Mouse (Mus musculus) lung, adult 2 months (tissue): ENCODE results near the gene Crybb2. TPM values are rescaled to one million over a fixed set of nuclear protein-coding genes. Genes with fewer than 3 reads are reported as not detected.

ENCODE experiments used
- DNase-seq: peaks from one replicate; pipeline ENCODE4 v3.0.0; 2022
- H3K4me1 ChIP-seq: fragments of 200-500 bp; 2 replicates; pipeline ENCODE4 v1.6.1; 2011; ENCODE audit warnings: low read length; ENCODE audit not compliant: control insufficient read depth, insufficient read depth
- H3K4me3 ChIP-seq: fragments of 200-500 bp; replicated peaks from 2 replicates; pipeline ENCODE3; 2011; ENCODE audit warnings: low read depth, mild to moderate bottlenecking, control low read depth, low read length; ENCODE audit errors: extremely low read depth
- CTCF ChIP-seq: fragments of 200-500 bp; IDR thresholded peaks from 2 replicates; pipeline ENCODE4 v1.5.1; 2011; ENCODE audit warnings: mild to moderate bottlenecking, low read length, control low read depth; ENCODE audit not compliant: insufficient read depth
- POLR2A ChIP-seq: fragments of 200-500 bp; IDR thresholded peaks from 2 replicates; pipeline ENCODE4 v1.6.1; 2011; ENCODE audit warnings: low read depth, mild to moderate bottlenecking, control low read depth, low read length, borderline replicate concordance; ENCODE audit errors: extremely low read depth
- WGBS: fragments of 180-500 bp; shearing (Covaris S2); methylation state at CpG from one replicate; pipeline ENCODE4 v1.1.7; 2018; 5-methylcytosine and 5-hydroxymethylcytosine counted together
- polyA plus RNA-seq: library from polyadenylated mRNA; depleted of rRNA; stranded (reverse); fragments of >200 nt; gene quantifications from 2 replicates; pipeline ENCODE4 v1.2.3, GENCODE M21; 2012

Crybb2 gene
- polyA plus RNA-seq, 1 experiment = not detected

GRCm38 (mm10) chr5:113095456-113095855 lies 25.5 kb upstream of the Crybb2 start:
- DNase-seq = no peak
- H3K4me1 ChIP-seq = peaks cover 3% of the 10 kb centered on the region; the same call in 1 of the 2 replicates
- WGBS = 76% methylated on average over 18 of the region's 18 CpGs
- no peak overlapping the region for H3K4me3 ChIP-seq
- TF ChIP-seq CTCF = no peak
- no peak for TF ChIP-seq POLR2A

- Histone ChIP-seq H3K4me1 (no peaks in the 10 kb centered on the region), H3K4me3 (no peak overlapping the region)
- no peak for DNase-seq
- 80% methylated on average over 7 of the region's 7 CpGs for WGBS
- TF ChIP-seq POLR2A = no peak
- no peak for TF ChIP-seq CTCF
Measured at GRCm38 (mm10) chr5:113092406-113092805, 22.5 kb upstream of the Crybb2 start.

- WGBS = 60% methylated on average over 5 of the region's 5 CpGs
- DNase-seq = no peak
- no peak overlapping the region for H3K4me3 ChIP-seq
- TF ChIP-seq POLR2A = no peak
- peak; percentile 85 for TF ChIP-seq CTCF
- H3K4me1 ChIP-seq = no peaks in the 10 kb centered on the region
Measured at GRCm38 (mm10) chr5:113091162-113091561, 21.2 kb upstream of the Crybb2 start.

GRCm38 (mm10) chr5:113090750-113091149 lies 20.8 kb upstream of the Crybb2 start:
- DNase-seq = no peak
- WGBS = 66% methylated on average over 11 of the region's 11 CpGs
- Histone ChIP-seq H3K4me3 (no peak overlapping the region), H3K4me1 (no peaks in the 10 kb centered on the region)
- no peak for TF ChIP-seq CTCF
- TF ChIP-seq POLR2A = no peak

GRCm38 (mm10) chr5:113090077-113090690 lies 20.3 kb upstream of the Crybb2 start:
- TF ChIP-seq CTCF = no peak
- no peak for TF ChIP-seq POLR2A
- 90% methylated on average over 24 of the region's 24 CpGs for WGBS
- Histone ChIP-seq H3K4me1 (no peaks in the 10 kb centered on the region), H3K4me3 (no peak overlapping the region)
- no peak for DNase-seq

- DNase-seq = no peak
- 77% methylated on average over 2 of the region's 2 CpGs for WGBS
- Histone ChIP-seq H3K4me1 (no peaks in the 10 kb centered on the region), H3K4me3 (no peak overlapping the region)
- TF ChIP-seq POLR2A = no peak
- no peak for TF ChIP-seq CTCF
Measured at GRCm38 (mm10) chr5:113087465-113087864, 17.5 kb upstream of the Crybb2 start.

GRCm38 (mm10) chr5:113086990-113087389 lies 17.1 kb upstream of the Crybb2 start:
- H3K4me1 ChIP-seq = no peaks in the 10 kb centered on the region
- no peak for TF ChIP-seq POLR2A
- TF ChIP-seq CTCF = no peak
- 54% methylated on average over 4 of the region's 4 CpGs for WGBS
- H3K4me3 ChIP-seq = no peak overlapping the region
- no peak for DNase-seq

GRCm38 (mm10) chr5:113086439-113086838 lies 16.5 kb upstream of the Crybb2 start:
- 61% methylated on average over 12 of the region's 12 CpGs for WGBS
- TF ChIP-seq POLR2A (no peak), CTCF (no peak)
- Histone ChIP-seq H3K4me3 (no peak overlapping the region), H3K4me1 (no peaks in the 10 kb centered on the region)
- DNase-seq = no peak

- H3K4me1 ChIP-seq = no peaks in the 10 kb centered on the region
- H3K4me3 ChIP-seq = no peak overlapping the region
- DNase-seq = no peak
- TF ChIP-seq POLR2A = no peak
- TF ChIP-seq CTCF = no peak
- WGBS = 48% methylated on average over 2 of the region's 2 CpGs
Measured at GRCm38 (mm10) chr5:113085931-113086330, 16.0 kb upstream of the Crybb2 start.

- TF ChIP-seq POLR2A (no peak), CTCF (no peak)
- no peak for DNase-seq
- 70% methylated on average over 2 of the region's 2 CpGs for WGBS
- H3K4me3 ChIP-seq = no peak overlapping the region
- no peaks in the 10 kb centered on the region for H3K4me1 ChIP-seq
Measured at GRCm38 (mm10) chr5:113084309-113084708, 14.4 kb upstream of the Crybb2 start.
